14 mouse cellular contexts compared by ENCODE assay signal in the genomic region with DNA sequence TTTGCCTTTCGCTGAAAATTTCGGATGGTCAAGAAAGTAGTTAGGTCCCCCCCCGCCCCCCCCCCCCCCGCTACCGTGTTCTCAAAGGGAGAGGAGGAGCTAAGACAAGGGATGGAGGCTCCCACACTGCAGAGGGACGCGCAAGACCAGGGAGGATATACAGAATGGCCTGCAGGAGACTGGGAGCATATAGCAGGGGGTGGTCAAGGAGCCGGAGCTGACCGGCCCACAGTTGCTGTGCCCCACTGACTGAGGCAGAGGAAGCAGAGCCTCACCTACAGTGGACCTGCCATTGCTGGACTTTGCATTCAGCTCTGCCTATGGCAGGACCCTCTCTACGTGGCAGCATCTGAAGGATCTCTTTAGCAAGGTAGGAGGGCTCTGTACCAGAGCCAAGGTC. TPM values are rescaled to one million over a fixed set of nuclear protein-coding genes. Genes with fewer than 3 reads are reported as not detected.
DNase-seq lines count a peak whose midpoint lies in the region; ATAC-seq lines count a peak whose summit lies in the region.
"Had no signal": no experiment of that assay in that cellular context is flagged by ENCODE, and none has a peak within 500 bp of the region (broad histone marks: within the 10 kb centered on the region; RNA-seq: fewer than 3 reads in every experiment).

No protein-coding gene starts in this region.

- DNase-seq in kidney, adult 11 months, result no peak
- no peak for DNase-seq in embryonic facial prominence, embryonic 11.5 days (ENCODE audit: low spot score)
- no peak for DNase-seq in gastrocnemius, adult 8-10 months (ENCODE audit: low spot score in 2 of 2)
- DNase-seq in natural killer cell, adult 2 months (ENCODE audit: low spot score in 2 of 2), result no peak
- DNase-seq: adrenal gland, postnatal 36 days; gastrocnemius, postnatal 25 days; kidney, postnatal 25 days; left cerebral cortex, postnatal 4 days had no signal

- no peak overlapping the region for H3K4me3 ChIP-seq in kidney, embryonic 16.5 days (ENCODE audit: low read length)
- no peak overlapping the region for H3K4me3 ChIP-seq in embryonic facial prominence, embryonic 11.5 days (ENCODE audit: low read depth, low read length)
- H3K4me3 ChIP-seq in forebrain, embryonic 15.5 days, result no peak overlapping the region
- H3K4me3 ChIP-seq in midbrain, embryonic 13.5 days (replicated peaks), result no peak overlapping the region
- H3K4me3 ChIP-seq: embryonic facial prominence, embryonic 13.5 days; lung, embryonic 15.5 days had no signal

- no peak overlapping the region for H3K9ac ChIP-seq in kidney, embryonic 16.5 days (replicated peaks; ENCODE audit: low read length)
- no peak overlapping the region for H3K9ac ChIP-seq in embryonic facial prominence, embryonic 11.5 days (replicated peaks; ENCODE audit: low read length)
- no peak overlapping the region for H3K9ac ChIP-seq in forebrain, embryonic 15.5 days (replicated peaks)
- H3K9ac ChIP-seq in midbrain, embryonic 13.5 days (replicated peaks), result no peak overlapping the region; the same call in 1 of the 2 replicates
- H3K9ac ChIP-seq: embryonic facial prominence, embryonic 13.5 days; lung, embryonic 15.5 days had no signal

- no peak overlapping the region for H3K4me2 ChIP-seq in kidney, embryonic 16.5 days (replicated peaks; ENCODE audit: low read depth, low read length)
- H3K4me2 ChIP-seq in embryonic facial prominence, embryonic 11.5 days (ENCODE audit: low read depth, low read length), result no peak overlapping the region
- H3K4me2 ChIP-seq in forebrain, embryonic 15.5 days (replicated peaks), result no peak overlapping the region
- no peak overlapping the region for H3K4me2 ChIP-seq in midbrain, embryonic 13.5 days (replicated peaks)
- H3K4me2 ChIP-seq: embryonic facial prominence, embryonic 13.5 days; lung, embryonic 15.5 days had no signal

- no peak overlapping the region for H3K27ac ChIP-seq in kidney, embryonic 16.5 days (ENCODE audit: low read length)
- no peak overlapping the region for H3K27ac ChIP-seq in embryonic facial prominence, embryonic 11.5 days (replicated peaks; ENCODE audit: low read depth, low read length)
- no peak overlapping the region for H3K27ac ChIP-seq in forebrain, embryonic 15.5 days (replicated peaks)
- no peak overlapping the region for H3K27ac ChIP-seq in midbrain, embryonic 13.5 days
- H3K27ac ChIP-seq: embryonic facial prominence, embryonic 13.5 days; lung, embryonic 15.5 days had no signal

- no peaks in the 10 kb centered on the region for H3K9me3 ChIP-seq in kidney, embryonic 16.5 days (ENCODE audit: low read length)
- H3K9me3 ChIP-seq in embryonic facial prominence, embryonic 11.5 days (replicated peaks; ENCODE audit: control insufficient read depth, low read length), result no peaks in the 10 kb centered on the region
- H3K9me3 ChIP-seq in forebrain, embryonic 15.5 days, result no peaks in the 10 kb centered on the region
- H3K9me3 ChIP-seq in midbrain, embryonic 13.5 days, result no peaks in the 10 kb centered on the region
- H3K9me3 ChIP-seq: embryonic facial prominence, embryonic 13.5 days; G1E; lung, embryonic 15.5 days had no signal

- H3K27me3 ChIP-seq in kidney, embryonic 16.5 days (ENCODE audit: insufficient read depth, low read length), result no peaks in the 10 kb centered on the region
- H3K27me3 ChIP-seq in embryonic facial prominence, embryonic 11.5 days (ENCODE audit: control insufficient read depth, insufficient read depth, low read length), result no peaks in the 10 kb centered on the region
- H3K27me3 ChIP-seq in forebrain, embryonic 15.5 days, result no peaks in the 10 kb centered on the region
- H3K27me3 ChIP-seq in midbrain, embryonic 13.5 days, result no peaks in the 10 kb centered on the region
- H3K27me3 ChIP-seq: embryonic facial prominence, embryonic 13.5 days; lung, embryonic 15.5 days had no signal

- peak; percentile 50; the same call in 1 of the 2 replicates for ATAC-seq in kidney, embryonic 16.5 days (ENCODE audit: low FRiP score, low TSS enrichment)
- peak; percentile 35; the same call in 1 of the 2 replicates for ATAC-seq in embryonic facial prominence, embryonic 11.5 days (replicated peaks; ENCODE audit: insufficient number of reproducible peaks, low FRiP score, low TSS enrichment, low read depth)
- ATAC-seq in forebrain, embryonic 15.5 days (replicated peaks), result 0 out of 2 replicates have a peak, but pooled peaks have one; percentile 29
- peak; percentile 43; the same call in 1 of the 2 replicates for ATAC-seq in midbrain, embryonic 13.5 days

- H3K4me1 ChIP-seq in kidney, embryonic 16.5 days (ENCODE audit: insufficient read depth, low read length), result peaks cover 10% of the 10 kb centered on the region
- no peaks in the 10 kb centered on the region for H3K4me1 ChIP-seq in embryonic facial prominence, embryonic 11.5 days (ENCODE audit: control insufficient read depth, insufficient read depth, low read length)
- H3K4me1 ChIP-seq in forebrain, embryonic 15.5 days, result peaks cover 67% of the 10 kb centered on the region
- peaks cover 83% of the 10 kb centered on the region for H3K4me1 ChIP-seq in midbrain, embryonic 13.5 days (replicated peaks)

- 75% methylated on average over 10 of the region's 10 CpGs for WGBS in kidney, embryonic 16.5 days
- WGBS in embryonic facial prominence, embryonic 11.5 days, result 66% methylated on average over 10 of the region's 10 CpGs
- 55% methylated on average over 10 of the region's 10 CpGs for WGBS in forebrain, embryonic 15.5 days
- WGBS in midbrain, embryonic 13.5 days, result 54% methylated on average over 10 of the region's 10 CpGs

- H3K36me3 ChIP-seq in kidney, embryonic 16.5 days (ENCODE audit: insufficient read depth, low read length), result no peaks in the 10 kb centered on the region
- H3K36me3 ChIP-seq in embryonic facial prominence, embryonic 11.5 days (replicated peaks; ENCODE audit: control insufficient read depth, insufficient read depth, low read depth, low read length), result no peaks in the 10 kb centered on the region
- H3K36me3 ChIP-seq in forebrain, embryonic 15.5 days, result no peaks in the 10 kb centered on the region
- H3K36me3 ChIP-seq in midbrain, embryonic 13.5 days, result peaks cover 4% of the 10 kb centered on the region; the same call in 1 of the 2 replicates
- H3K36me3 ChIP-seq: lung, embryonic 15.5 days had no signal

RNA-seq across cellular contexts. Expression of a gene that starts 10.6 kb away (rescaled TPM):
- 22.4 and 26.1 TPM in 2 replicates for polyA plus RNA-seq in kidney, embryonic 16.5 days (2015; fragmentation: Nextera tagmentation; extraction: Ambion mirVana)
- 34.9 and 38.9 TPM in 2 replicates for polyA plus RNA-seq in embryonic facial prominence, embryonic 11.5 days (2014; fragmentation: Nextera tagmentation; extraction: Ambion mirVana)
- 75.6 and 79.3 TPM in 2 replicates for polyA plus RNA-seq in forebrain, embryonic 15.5 days (2015; fragmentation: Nextera tagmentation; extraction: Ambion mirVana)
- polyA plus RNA-seq in midbrain, embryonic 13.5 days (2015; fragmentation: Nextera tagmentation; extraction: Ambion mirVana), result 62.4 and 64.8 TPM in 2 replicates
- 1 to 10 TPM; 2.8 to 7.3 (median 5.7) TPM for total RNA-seq in gastrocnemius, adult 8-10 months (2022)
